Mouse (Mus musculus): ENCODE data around the gene Cyp2c29.
"Not testable (repeated sequence)": the region's sequence is repeated elsewhere in the genome, so short reads cannot be mapped to it uniquely, and the experiment has no call there.

The Cyp2c29 gene

DNA sequence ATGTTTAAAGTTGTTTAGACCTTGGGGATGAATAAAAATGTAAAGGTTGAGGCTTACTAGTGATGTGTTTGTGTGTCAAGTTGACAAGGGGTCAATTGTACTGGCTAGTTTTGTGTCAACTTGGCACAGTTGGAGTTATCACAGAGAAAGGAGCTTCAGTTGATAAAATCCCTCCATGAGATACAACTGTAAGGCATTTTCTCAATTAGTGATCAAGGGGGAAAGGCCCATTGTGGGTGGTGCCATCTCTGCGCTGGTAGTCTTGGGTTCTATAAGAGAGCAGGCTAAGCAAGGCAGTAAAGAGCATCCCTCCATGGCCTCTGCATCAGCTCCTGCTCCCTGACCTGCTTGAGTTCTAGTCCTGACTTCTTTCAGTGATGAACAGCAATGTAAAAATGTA, at the start of gene Cyp2c29:
Cyp2c29 (plus strand) TSS at position 301 of the 400 bp plus-strand sequence.
- not testable (repeated sequence) for DNase-seq (ENCODE audit: low read depth in 1 of 2, low spot score in 2 of 2)

DNA sequence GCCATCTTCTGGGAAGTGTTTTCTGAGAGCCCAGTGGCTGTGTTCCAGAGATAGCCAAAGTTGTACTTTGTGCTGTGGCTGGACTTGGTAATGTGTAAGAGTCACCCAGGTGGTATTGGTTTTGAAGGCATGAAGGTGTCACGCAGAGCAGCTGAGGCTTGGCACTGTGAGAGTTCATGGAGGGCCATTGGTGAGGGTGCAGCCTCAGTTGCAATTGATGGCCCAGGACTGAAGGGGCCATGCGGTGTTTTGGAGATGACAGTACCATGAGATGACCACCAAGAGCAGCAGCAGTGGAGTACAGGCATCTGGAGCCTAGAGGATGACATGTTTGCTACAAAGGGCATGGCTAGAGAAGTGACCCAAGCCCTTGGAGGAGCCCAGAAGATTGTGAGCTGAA, 2.2 kb upstream of the Cyp2c29 start:
- DNase-seq (ENCODE audit: low read depth in 1 of 2, low spot score in 2 of 2), result not testable (repeated sequence)

DNA sequence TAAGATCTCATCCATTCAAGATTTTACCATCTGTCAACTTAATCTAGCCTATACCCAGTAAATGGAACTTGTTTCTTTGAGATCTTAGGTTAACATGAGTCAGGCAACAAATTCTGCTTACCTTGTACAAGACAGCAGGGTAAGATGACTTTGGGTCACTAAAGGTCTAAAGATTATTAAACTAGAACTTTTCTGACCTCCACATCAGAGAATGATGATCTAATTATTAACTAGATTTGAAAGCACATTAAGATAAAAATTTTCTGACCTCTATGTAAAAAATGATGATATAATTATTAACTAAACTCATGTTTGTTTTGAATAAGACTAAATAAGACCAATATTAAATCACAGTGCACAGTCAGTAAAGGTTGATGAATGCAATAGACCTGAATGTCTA, 13.6 kb downstream of the Cyp2c29 start:
- no peak for DNase-seq (ENCODE audit: low read depth in 1 of 2, low spot score in 2 of 2)

DNA sequence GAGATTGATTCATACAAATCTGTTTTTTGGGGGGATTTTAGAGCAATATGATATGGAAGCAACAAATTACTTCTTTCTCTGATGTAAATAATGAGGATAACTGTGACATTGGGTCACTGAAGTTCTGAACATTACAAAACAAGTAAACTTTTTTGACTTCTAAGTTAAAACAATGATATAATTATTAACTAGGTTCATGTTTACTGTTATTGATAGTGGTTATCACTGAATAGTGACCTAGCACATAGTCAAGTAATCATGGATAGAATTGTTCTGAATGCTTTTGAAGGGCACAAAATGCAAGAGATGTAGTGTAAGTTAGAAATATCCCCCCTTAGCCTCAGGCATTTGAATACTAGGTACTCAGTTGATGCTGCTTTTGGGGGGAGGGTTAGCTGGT, 16.4 kb downstream of the Cyp2c29 start:
- no peak for DNase-seq (ENCODE audit: low read depth in 1 of 2, low spot score in 2 of 2)

DNA sequence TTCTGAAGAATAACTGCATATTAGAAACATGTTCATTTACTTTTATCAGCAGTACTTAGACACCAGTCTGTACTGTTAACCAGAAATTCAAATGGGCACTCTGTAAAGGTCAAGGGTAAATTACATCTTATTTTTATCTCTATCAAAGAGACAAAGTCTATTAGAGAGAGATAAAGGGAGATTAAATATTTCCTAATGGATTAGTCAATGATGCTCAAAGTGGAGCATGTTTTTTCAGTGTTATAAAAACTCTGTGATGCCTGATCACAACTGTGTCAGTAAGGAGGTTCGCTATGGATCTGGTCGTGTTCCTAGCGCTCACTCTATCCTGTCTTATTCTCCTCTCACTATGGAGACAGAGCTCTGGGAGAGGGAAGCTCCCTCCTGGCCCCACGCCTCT, 17.6 kb downstream of the Cyp2c29 start:
- no peak for DNase-seq (ENCODE audit: low read depth in 1 of 2, low spot score in 2 of 2)

DNA sequence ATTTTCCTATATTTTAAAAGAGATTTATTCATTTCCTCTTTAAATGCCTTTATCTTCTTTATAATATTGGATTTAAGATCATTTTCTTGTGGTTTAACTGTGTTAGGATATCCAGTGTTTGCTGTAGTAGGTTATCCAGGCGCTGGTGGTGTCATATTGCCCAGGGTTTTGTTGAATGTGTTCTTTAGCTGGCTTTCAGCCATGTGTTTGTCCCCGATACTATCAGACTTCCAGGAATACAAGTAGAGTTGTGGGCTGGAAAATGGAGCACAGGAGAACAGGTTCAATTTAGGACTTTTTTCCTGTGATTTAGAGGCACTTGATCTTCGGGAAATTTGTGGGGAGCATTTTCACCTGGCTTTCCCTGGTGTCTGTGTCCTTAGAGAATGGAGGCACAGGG, 19.8 kb downstream of the Cyp2c29 start:
- DNase-seq (ENCODE audit: low read depth in 1 of 2, low spot score in 2 of 2), result no peak

Measured in monocyte, adult 2 months (primary cell).